Mouse (Mus musculus): Measurements from ENCODE around the gene Rab11fip4.

Gene Rab11fip4

DNA sequence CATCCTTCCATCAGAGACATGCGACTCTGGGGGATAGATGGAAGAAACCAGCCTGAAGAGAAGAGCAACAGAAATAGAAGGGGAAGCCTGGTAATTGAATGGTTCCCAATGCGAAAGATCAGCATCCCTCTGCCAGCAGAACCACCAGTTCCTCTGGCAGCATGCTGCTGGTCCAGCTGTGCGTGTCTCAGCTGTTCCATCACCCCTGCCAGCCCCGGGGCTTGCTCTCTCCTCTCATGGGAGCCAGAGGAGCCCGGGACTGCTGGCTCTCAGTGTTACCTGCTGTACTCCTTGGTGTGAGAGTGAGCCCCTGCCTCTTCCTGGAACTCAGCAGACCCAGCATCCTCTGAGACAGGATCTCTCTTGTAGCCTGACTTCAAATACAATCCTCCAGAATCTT, 24.9 kb downstream of the Rab11fip4 start:
- no peak for DNase-seq

DNA sequence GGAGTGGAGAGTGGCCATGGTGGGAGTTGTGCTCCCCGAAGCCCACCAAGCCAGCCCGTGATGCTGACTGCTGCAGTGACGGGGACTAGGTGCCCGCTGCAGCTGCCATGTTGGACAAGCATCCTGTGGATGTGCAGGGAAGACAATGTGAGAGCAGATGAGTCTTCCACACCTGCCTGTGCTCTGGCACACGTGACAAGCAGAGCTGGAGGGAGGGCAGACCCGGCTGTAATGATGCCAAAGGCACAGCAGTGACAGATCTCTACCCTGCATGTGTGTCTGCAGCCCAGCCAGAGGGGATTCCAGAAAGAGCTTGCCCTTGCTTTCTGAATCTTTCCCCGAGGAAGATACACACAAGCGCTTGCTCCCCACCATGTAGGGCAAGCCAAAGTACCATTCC, 27.0 kb downstream of the Rab11fip4 start:
- no peak for DNase-seq

DNA sequence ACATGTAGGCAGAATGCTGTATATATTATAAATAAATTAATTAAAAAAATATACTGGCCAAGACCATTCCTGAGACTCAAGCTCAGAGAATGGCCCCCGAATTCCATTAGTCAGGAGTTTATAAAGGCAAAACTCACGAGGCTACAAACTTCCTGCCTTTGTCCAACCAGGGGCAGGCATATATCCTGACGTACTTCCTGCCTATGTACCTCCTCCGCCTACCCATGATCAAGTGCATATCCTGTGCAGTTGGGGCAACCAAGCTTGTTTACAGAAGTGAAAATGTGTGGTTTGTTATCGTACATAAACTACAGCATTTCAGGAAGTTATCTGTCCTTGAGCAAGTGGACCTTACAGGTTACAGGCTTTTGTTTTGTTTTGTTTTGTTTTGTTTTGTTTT, 32.0 kb downstream of the Rab11fip4 start:
- DNase-seq: no peak

DNA sequence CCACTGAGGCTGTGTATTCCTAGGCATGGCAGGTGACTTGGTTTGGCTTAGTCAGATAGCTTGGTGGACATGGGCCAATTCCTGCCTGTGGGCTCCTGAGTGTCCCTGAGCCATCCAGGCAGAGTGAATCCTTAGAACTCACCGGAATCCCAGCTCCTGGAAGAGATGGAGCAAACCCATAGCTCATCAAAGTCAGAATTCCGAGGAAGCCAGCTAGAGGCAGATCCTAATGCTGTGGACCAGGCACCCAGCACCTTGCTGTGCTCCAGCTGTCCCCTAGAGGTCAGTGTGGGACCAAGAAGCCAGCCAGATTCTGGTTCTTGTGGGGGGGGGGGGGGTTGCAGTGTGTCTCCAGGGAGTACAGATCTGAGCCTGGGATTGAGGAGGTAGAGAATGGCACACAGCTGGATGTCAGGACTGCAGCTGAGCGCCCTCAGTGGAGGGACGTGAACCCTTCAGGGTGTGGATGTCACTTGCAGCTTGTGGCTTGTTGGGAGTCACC, 33.8 kb downstream of the Rab11fip4 start:
- DNase-seq: peak; percentile 82 to 83

DNA sequence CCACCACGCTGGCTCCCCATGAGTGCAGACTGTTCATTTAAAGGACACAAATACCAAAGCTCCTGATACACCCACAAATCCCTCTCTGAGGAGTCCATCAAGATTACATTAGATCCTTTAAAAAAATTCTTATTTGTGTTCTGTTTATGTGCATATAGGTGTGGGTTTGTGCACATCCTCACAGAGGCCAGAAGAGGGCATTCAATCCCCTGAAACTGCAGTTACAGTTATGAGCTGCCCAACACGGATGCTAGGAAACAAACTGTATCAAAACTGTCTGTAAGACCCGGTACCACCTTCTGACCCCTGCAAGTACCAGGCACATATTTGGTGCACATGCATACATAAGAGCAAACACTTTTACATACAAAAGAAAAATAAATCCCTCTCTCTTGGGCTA, 37.7 kb downstream of the Rab11fip4 start:
- DNase-seq: no peak

DNA sequence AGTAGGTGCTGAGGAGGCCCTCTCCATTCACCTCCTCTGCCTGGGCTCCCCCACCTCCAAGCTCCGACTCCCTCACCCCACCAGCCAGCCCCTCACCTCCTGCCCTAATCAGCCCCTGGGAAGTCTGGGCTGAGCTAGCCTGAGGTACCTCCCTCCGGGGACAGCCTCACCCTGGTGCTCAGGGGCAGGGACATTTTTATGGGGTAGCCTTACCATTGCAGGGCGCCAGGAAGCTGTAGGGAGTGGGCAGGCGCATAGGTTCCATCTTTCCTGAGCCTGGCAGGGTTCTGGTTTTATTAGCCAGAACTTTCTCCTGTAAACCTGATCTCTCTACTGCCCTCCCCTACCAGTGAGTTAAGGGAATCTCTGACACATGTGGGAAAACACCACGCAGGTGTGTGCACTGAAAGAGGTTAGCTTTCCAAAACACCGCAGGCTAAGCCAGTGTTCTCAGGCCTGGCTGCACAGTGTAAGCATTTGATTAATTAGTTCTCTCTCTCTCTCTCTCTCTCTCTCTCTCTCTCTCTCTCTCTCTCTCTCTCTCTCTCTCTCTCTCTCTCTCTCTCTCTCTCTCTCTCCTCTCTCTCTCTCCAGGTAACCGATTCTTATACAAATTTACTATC, 38.9 kb downstream of the Rab11fip4 start:
- no peak for DNase-seq

- DNase-seq: peak; percentile 41 to 59
Observed at GRCm38 (mm10) chr11:79630521-79630920, 39.5 kb downstream of the Rab11fip4 start.

DNA sequence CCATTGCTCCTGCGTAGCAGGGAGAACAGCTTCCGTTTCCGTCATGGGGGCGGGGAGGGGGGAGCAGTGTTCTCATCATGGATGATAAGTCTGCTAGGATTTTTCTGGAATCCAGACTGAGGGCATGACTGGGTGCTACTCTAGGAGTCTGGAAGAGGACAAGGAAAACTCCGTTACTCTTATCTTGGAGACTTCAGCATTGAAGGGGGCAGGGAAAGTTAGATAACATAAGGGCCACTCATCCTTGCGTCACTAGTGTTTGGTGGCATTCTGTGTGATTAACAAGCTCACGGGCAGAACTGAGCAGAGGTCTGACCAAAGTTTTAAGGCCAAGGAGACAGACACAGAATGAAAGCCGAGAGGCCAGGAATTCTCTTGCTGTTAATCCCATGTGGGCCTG, 42.4 kb downstream of the Rab11fip4 start:
- no peak for DNase-seq

- DNase-seq: no peak
Observed at GRCm38 (mm10) chr11:79635661-79636449, 44.8 kb downstream of the Rab11fip4 start.

- no peak for DNase-seq
Observed at GRCm38 (mm10) chr11:79636481-79636880, 45.5 kb downstream of the Rab11fip4 start.

GRCm38 (mm10) chr11:79638691-79639090, 47.7 kb downstream of the Rab11fip4 start:
- no peak for DNase-seq

DNA sequence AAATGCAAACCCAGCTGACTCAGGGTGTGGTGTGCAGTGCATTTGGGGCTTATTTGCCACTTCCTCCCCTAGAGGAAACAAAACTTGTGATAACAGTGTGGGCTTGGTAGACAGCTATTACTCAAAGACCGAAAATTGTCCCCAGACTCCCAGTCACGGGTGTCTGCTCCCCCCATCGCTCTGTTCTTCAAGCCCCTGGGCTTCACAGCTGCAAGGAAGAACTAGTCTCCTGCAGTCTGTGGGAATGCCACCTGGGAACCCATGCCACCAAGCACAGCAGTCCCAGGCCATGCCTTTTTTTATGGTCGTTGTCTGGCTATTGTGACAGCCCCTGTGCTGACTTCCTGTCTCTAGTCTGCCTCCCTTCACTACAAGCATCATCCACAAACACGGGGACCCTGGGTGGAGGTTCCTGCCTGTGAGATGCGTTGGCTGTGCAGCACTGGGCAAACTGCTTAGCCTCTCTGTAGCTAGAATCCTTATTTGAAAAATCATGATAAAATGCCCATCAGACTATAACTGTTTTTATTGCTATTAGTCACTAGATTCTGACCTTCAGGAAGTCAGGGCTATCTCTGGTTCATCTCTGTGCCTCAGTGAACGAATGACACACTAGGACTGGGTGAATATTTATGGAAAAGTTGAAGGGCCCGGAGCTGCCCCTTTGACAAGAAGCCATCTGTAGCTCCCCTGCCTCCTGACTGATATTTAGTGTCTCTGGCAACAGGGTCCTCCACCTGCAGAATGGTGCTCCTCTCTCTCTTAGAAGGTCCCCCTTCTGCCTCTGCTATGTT, 50.1 kb downstream of the Rab11fip4 start:
- no peak for DNase-seq

DNA sequence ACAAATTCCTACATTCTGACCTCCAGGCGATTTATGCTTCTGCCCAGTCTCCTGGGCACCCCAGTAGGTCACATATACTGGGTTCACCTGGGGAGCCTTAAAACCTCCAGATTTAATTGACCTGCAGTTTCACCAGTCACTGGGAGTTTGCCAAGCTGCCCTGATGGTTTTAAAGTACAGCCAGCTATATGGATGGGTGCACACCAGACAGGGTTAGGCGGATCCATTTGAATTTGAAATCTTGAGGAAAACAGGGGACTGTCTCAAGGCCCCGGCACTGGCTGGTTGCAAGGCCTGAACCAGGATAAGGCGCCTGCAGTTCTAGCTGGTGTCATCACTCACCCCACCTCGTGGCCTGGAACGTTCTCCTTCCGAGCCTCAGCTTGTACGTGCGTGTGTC, 52.7 kb downstream of the Rab11fip4 start:
- DNase-seq: peak; percentile 67 to 81

DNA sequence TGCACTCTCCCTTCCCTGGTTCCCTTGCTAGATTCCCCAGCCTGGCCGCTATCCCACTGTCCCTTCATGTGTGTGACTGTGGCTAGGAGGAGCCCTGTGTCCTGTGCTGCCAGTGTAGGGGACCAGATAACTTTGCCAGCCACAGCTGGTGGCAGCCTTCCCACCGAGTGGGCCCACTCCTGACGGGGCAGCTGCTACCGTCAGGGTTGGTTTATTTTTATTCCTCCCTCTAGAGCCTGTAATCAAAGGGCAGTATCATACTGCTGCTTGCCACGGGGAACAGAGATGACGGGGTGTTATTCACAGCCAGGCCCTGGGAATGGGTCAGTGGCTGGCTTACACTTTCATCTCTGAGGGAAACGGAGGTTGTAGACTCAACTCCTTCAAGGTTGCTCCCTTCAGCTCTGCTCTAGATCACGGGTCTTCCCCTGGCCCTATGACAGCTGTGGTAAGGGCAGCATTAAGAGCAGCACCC, 53.7 kb downstream of the Rab11fip4 start:
- DNase-seq: peak in 1 of 2 experiments; percentile 44

DNA sequence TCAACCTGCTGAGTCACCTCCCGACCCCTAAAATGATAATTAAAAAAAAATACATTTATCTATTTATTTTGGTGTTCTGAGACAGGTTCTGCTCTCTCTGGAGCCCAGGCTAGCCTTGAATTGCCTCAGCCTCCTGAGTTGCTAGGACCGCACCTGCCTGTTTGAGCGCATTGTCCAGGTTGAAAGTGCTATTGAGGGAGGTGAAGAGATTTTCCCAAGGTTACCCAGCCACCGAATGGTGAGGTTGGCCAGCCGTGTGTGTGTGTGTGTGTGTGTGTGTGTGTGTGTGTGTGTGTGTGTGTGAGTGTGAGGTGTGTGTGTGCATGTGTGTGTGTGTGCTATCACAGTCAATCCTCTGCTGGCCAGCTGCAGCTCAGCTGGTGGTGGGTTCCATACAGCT, 55.0 kb downstream of the Rab11fip4 start:
- no peak for DNase-seq

DNA sequence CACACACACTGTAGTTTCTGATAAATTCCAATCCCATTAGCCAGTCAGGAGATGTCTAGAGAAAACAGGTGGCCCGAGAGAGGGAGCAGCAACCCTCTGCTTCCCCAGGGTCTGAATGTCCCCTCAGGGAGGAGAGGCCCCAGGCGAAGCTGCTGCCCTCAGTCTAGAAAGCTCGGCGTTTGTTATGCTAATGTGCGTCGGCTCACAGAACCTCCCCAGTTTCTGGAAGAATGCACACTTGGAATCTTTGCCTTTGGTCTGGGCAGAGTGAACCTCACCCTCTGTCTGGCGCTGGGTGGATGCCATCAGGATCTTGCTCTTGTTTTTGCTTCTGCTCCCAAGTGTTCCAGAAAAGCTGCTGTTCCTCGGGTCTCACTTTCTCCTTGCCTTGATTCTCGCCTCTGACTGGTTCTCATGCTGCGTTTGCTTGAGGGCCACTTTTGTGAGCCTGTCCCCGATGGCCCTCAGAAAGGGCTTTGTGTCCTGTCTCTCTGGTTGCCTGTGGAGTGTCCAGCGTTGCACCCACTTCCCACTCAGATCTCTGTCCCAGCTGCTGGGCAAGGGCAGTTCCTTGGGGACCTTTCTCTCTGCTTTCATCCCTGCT, 55.6 kb downstream of the Rab11fip4 start:
- peak; percentile 47 to 72 for DNase-seq

- DNase-seq: peak; percentile 49 to 64
Observed at GRCm38 (mm10) chr11:79647071-79647501, 56.1 kb downstream of the Rab11fip4 start.

DNA sequence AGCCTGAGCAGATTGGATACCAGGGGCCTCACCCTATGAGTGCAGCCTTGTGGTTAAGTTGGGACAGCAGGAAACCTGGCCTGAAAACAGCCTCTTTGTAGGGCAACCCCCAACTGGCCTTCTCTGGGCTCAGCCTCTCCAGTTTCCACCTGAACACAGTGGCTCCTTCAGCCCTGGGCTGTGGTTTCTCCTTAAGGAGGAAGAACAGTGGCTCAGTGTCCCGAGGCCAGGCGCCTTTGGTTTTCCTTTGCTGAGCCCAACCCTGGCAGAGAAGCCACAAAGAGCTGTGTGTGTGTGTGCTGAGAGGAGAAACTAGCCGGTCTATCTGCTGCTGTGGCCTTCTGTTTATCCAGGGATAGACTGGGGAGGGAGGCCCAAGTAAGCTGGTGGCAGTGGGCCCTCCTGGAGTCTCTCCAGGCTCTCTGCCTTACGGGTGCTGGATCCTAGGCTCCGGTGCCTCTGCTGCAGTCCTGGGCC, 59.4 kb downstream of the Rab11fip4 start:
- DNase-seq: no peak

- no peak for DNase-seq
Observed at GRCm38 (mm10) chr11:79652257-79652656, 61.2 kb downstream of the Rab11fip4 start.

GRCm38 (mm10) chr11:79652921-79653575, 62.0 kb downstream of the Rab11fip4 start:
- DNase-seq: no peak

DNA sequence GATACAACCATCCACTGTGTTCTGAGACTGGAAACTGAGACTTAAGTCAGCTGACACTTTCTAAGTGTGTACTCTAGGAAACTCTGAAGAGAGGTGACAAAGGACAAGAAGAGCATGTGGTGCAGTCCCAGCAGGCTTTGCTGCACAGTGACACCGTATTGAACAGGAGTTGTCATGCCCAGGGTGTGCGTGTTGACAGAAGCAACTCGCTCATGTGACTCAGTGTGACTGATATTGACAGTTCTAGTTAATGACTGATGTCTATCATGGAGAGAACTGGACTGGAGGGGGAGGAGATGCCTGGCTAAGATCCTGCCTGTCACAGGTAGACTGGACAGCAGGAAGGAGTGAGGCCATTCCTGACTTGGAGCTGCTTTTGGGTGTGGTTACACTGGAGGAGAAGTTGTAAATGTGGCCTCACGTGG, 63.4 kb downstream of the Rab11fip4 start:
- DNase-seq: no peak

- no peak for DNase-seq
Observed at GRCm38 (mm10) chr11:79655592-79655991, 64.6 kb downstream of the Rab11fip4 start.

Data from kidney, postnatal 4 days (tissue).